Mouse (Mus musculus): Measurements from ENCODE around the gene Wrap73. TPM values are rescaled to one million over a fixed set of nuclear protein-coding genes. Genes with fewer than 3 reads are reported as not detected.

The Wrap73 gene
- polyA plus RNA-seq, 1 experiment from 2014 or later = 43.5 TPM

DNA sequence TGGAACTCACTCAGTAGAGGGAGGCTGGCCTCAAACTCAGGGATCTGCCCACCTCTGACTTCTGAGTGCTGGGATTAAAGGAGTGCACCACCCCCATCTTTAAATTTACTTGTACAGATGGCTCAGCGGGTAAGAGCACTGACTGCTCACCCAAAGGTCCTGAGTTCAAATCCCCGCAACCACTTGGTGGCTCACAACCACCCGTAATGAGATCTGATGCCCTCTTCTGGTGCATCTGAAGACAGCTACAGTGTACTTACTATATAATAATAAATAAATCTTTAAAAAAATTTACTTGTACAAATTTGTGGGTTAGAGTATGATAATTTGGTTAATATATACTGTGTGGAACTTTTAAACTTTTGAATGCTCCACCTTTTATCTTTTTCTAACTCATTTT lies 2.5 kb downstream of the Wrap73 start:
- Histone ChIP-seq H3K4me3 (ENCODE audit: low read depth, low read length) (no peak overlapping the region), H3K9me3 (replicated peaks; ENCODE audit: control insufficient read depth, low read length, poor library complexity, severe bottlenecking) (no peaks in the 10 kb centered on the region), H3K36me3 (ENCODE audit: control insufficient read depth, insufficient read depth, low read length) (peaks cover 10% of the 10 kb centered on the region; the same call in 1 of the 2 replicates), H3K4me1 (ENCODE audit: control insufficient read depth, insufficient read depth, low read length) (peaks cover 25% of the 10 kb centered on the region), H3K4me2 (ENCODE audit: low read length) (no peak overlapping the region), H3K27ac (ENCODE audit: low read length) (no peak overlapping the region), H3K27me3 (ENCODE audit: control insufficient read depth, insufficient read depth, low read depth, low read length) (peaks cover 4% of the 10 kb centered on the region), H3K9ac (ENCODE audit: low read depth, low read length) (no peak overlapping the region)
- 86% methylated on average over 3 of the region's 3 CpGs for WGBS
- no peak for ATAC-seq

DNA sequence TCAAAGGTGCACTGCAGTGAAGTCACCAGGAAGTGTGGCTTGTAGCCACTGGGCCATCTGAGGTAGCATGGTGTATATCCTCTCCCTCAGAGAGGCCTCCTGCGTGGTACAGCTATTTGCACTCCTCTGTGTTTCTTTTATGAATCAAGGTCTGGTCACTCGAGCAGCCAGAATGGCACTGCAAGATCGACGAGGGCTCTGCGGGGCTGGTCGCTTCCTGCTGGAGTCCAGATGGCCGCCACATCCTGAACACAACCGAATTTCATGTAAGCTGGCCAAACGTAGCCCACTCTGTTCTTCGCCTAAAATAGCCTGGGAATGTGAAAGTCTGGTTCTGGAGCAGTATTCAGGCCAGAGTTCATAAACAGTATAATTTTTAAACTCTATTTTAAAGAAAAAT lies 4.2 kb downstream of the Wrap73 start:
- 78% methylated on average over 10 of the region's 10 CpGs for WGBS
- Histone ChIP-seq H3K27me3 (ENCODE audit: control insufficient read depth, insufficient read depth, low read depth, low read length) (no peaks in the 10 kb centered on the region), H3K9ac (ENCODE audit: low read depth, low read length) (no peak overlapping the region), H3K4me3 (ENCODE audit: low read depth, low read length) (no peak overlapping the region), H3K4me1 (ENCODE audit: control insufficient read depth, insufficient read depth, low read length) (peaks cover 14% of the 10 kb centered on the region), H3K9me3 (replicated peaks; ENCODE audit: control insufficient read depth, low read length, poor library complexity, severe bottlenecking) (no peaks in the 10 kb centered on the region), H3K27ac (ENCODE audit: low read length) (no peak overlapping the region), H3K4me2 (ENCODE audit: low read length) (no peak overlapping the region), H3K36me3 (ENCODE audit: control insufficient read depth, insufficient read depth, low read length) (peaks cover 17% of the 10 kb centered on the region)
- ATAC-seq = no peak

GRCm38 (mm10) chr4:154154104-154154503 lies 11.9 kb downstream of the Wrap73 start:
- H3K36me3 ChIP-seq (ENCODE audit: control insufficient read depth, insufficient read depth, low read length) = peaks cover 32% of the 10 kb centered on the region
- no peaks in the 10 kb centered on the region for H3K27me3 ChIP-seq (ENCODE audit: control insufficient read depth, insufficient read depth, low read depth, low read length)
- no peak overlapping the region for H3K9ac ChIP-seq (ENCODE audit: low read depth, low read length)
- 61% methylated on average over 11 of the region's 11 CpGs for WGBS
- no peak for ATAC-seq
- H3K4me2 ChIP-seq (ENCODE audit: low read length) = no peak overlapping the region
- no peak overlapping the region for H3K27ac ChIP-seq (ENCODE audit: low read length)
- H3K4me3 ChIP-seq (ENCODE audit: low read depth, low read length) = no peak overlapping the region
- no peaks in the 10 kb centered on the region for H3K9me3 ChIP-seq (replicated peaks; ENCODE audit: control insufficient read depth, low read length, poor library complexity, severe bottlenecking)
- peaks cover 4% of the 10 kb centered on the region for H3K4me1 ChIP-seq (ENCODE audit: control insufficient read depth, insufficient read depth, low read length)

DNA sequence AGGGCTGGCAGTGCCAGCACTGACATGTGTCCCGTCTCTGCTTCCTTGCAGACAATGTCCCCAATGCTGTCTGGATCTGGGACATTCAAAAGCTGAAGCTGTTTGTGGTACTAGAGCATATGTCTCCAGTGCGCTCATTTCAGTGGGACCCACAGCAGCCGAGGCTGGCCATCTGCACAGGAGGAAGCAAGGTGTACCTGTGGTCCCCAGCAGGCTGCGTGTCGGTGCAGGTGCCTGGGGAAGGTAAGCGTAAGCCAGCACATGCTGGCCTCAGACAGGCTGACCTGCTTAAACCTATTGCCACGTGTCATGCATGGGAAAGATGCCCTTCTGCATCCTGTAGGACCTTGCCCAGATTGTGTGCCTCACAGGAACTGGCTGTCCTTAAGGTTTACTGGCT lies 13.9 kb downstream of the Wrap73 start:
- 83% methylated on average over 7 of the region's 7 CpGs for WGBS
- Histone ChIP-seq H3K9me3 (replicated peaks; ENCODE audit: control insufficient read depth, low read length, poor library complexity, severe bottlenecking) (no peaks in the 10 kb centered on the region), H3K4me2 (ENCODE audit: low read length) (no peak overlapping the region), H3K9ac (ENCODE audit: low read depth, low read length) (no peak overlapping the region), H3K4me3 (ENCODE audit: low read depth, low read length) (no peak overlapping the region), H3K36me3 (ENCODE audit: control insufficient read depth, insufficient read depth, low read length) (peaks cover 28% of the 10 kb centered on the region), H3K27ac (ENCODE audit: low read length) (no peak overlapping the region), H3K4me1 (ENCODE audit: control insufficient read depth, insufficient read depth, low read length) (peaks cover 13% of the 10 kb centered on the region), H3K27me3 (ENCODE audit: control insufficient read depth, insufficient read depth, low read depth, low read length) (no peaks in the 10 kb centered on the region)
- ATAC-seq = no peak

GRCm38 (mm10) chr4:154157970-154158662 lies 15.9 kb downstream of the Wrap73 start:
- Histone ChIP-seq H3K4me1 (ENCODE audit: control insufficient read depth, insufficient read depth, low read length) (peaks cover 19% of the 10 kb centered on the region), H3K9ac (ENCODE audit: low read depth, low read length) (no peak overlapping the region), H3K4me2 (ENCODE audit: low read length) (no peak overlapping the region), H3K27ac (ENCODE audit: low read length) (no peak overlapping the region), H3K4me3 (ENCODE audit: low read depth, low read length) (no peak overlapping the region), H3K27me3 (ENCODE audit: control insufficient read depth, insufficient read depth, low read depth, low read length) (no peaks in the 10 kb centered on the region), H3K36me3 (ENCODE audit: control insufficient read depth, insufficient read depth, low read length) (peaks cover 20% of the 10 kb centered on the region; the same call in 1 of the 2 replicates), H3K9me3 (replicated peaks; ENCODE audit: control insufficient read depth, low read length, poor library complexity, severe bottlenecking) (no peaks in the 10 kb centered on the region)
- no peak for ATAC-seq
- 93% methylated on average over 14 of the region's 14 CpGs for WGBS

DNA sequence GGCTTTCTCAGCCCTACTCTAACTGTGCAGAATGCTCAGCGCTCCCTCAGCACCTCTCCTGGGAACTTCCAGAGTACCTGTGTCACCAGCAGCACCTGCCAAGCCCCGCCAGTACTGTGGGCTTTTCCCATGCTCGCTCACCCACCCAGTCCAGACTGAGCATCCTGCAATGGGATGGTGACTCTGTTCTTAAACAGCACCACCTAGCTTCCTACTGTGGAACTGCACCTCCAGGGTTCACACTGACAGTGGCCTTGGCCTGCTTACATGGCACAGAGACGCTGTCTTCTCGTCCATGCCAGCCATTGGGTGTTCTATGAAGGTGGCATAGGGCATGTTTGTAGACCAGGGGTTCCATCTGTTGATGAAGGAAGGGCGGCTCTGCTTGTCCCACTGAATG lies 16.8 kb downstream of the Wrap73 start:
- peaks cover 17% of the 10 kb centered on the region; the same call in 1 of the 2 replicates for H3K36me3 ChIP-seq (ENCODE audit: control insufficient read depth, insufficient read depth, low read length)
- peaks cover 19% of the 10 kb centered on the region for H3K4me1 ChIP-seq (ENCODE audit: control insufficient read depth, insufficient read depth, low read length)
- 15% methylated on average over 6 of the region's 6 CpGs for WGBS
- H3K4me3 ChIP-seq (ENCODE audit: low read depth, low read length) = no peak overlapping the region
- no peaks in the 10 kb centered on the region for H3K9me3 ChIP-seq (replicated peaks; ENCODE audit: control insufficient read depth, low read length, poor library complexity, severe bottlenecking)
- ATAC-seq = no peak
- H3K27ac ChIP-seq (ENCODE audit: low read length) = no peak overlapping the region
- H3K4me2 ChIP-seq (ENCODE audit: low read length) = peak overlapping the region; percentile 73
- H3K27me3 ChIP-seq (ENCODE audit: control insufficient read depth, insufficient read depth, low read depth, low read length) = no peaks in the 10 kb centered on the region
- peak overlapping the region; percentile 86; the same call in 1 of the 2 replicates for H3K9ac ChIP-seq (ENCODE audit: low read depth, low read length)

DNA sequence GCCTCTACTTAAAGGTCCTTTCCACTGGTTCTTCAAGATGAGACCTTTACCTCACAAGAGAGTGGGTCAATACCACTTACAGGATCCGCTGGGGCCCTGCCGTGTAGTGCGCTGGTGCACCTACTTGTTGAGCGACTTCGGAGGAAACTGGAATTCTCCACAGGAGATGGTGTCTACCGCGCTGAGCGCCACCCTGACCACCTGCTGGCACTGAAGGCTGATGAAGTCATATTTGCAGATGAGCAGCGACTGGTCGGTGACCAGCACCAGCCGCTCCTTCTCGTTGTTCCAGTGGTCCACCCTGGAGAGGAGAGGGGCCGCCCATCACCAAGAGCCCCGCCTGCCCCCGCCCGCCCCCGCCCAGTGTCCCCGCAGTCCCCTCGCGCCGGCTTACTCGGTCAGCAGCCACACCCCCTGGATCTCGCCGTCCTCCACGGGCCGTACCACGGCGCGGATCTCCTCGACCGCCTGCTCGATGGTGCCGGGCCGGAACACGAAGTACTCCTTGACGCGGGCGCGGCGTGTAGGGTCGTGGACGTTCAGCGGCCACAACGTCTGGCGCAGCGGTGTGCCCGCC lies 17.9 kb downstream of the Wrap73 start:
- peak overlapping the region; percentile 76 for H3K27ac ChIP-seq (ENCODE audit: low read length)
- peaks cover 15% of the 10 kb centered on the region; the same call in 1 of the 2 replicates for H3K36me3 ChIP-seq (ENCODE audit: control insufficient read depth, insufficient read depth, low read length)
- peak overlapping the region; percentile 86 for H3K9ac ChIP-seq (ENCODE audit: low read depth, low read length)
- peak overlapping the region; percentile 90 for H3K4me3 ChIP-seq (ENCODE audit: low read depth, low read length)
- H3K9me3 ChIP-seq (replicated peaks; ENCODE audit: control insufficient read depth, low read length, poor library complexity, severe bottlenecking) = no peaks in the 10 kb centered on the region
- H3K4me1 ChIP-seq (ENCODE audit: control insufficient read depth, insufficient read depth, low read length) = peaks cover 19% of the 10 kb centered on the region
- H3K4me2 ChIP-seq (ENCODE audit: low read length) = peak overlapping the region; percentile 73
- ATAC-seq = peak; percentile 55
- H3K27me3 ChIP-seq (ENCODE audit: control insufficient read depth, insufficient read depth, low read depth, low read length) = no peaks in the 10 kb centered on the region
- WGBS = 1% methylated on average over 42 of the region's 47 CpGs

GRCm38 (mm10) chr4:154160538-154161390 lies 18.6 kb downstream of the Wrap73 start, which contains the start of gene Tprgl:
TSS of gene Tprgl (minus strand) at chr4:154160666.
- peak within 1 kb of the TSS; percentile 76 for H3K27ac ChIP-seq (ENCODE audit: low read length)
- H3K36me3 ChIP-seq (ENCODE audit: control insufficient read depth, insufficient read depth, low read length) = peaks cover 15% of the 10 kb centered on the region; the same call in 1 of the 2 replicates
- H3K4me1 ChIP-seq (ENCODE audit: control insufficient read depth, insufficient read depth, low read length) = peaks cover 19% of the 10 kb centered on the region
- no peaks in the 10 kb centered on the region for H3K9me3 ChIP-seq (replicated peaks; ENCODE audit: control insufficient read depth, low read length, poor library complexity, severe bottlenecking)
- peak within 1 kb of the TSS; percentile 90 for H3K4me3 ChIP-seq (ENCODE audit: low read depth, low read length)
- H3K4me2 ChIP-seq (ENCODE audit: low read length) = peak within 1 kb of the TSS; percentile 73
- peak within 1 kb of the TSS; percentile 86 for H3K9ac ChIP-seq (ENCODE audit: low read depth, low read length)
- under 1% methylated on average over 66 of the region's 75 CpGs for WGBS
- H3K27me3 ChIP-seq (ENCODE audit: control insufficient read depth, insufficient read depth, low read depth, low read length) = no peaks in the 10 kb centered on the region
- ATAC-seq = peak; percentile 97
